Mouse (Mus musculus) MEL (cell line): ENCODE results near the gene Srsf1.

Experiments used
- BHLHE40 ChIP-seq: IDR thresholded peaks from 2 replicates; pipeline ENCODE4 v1.6.1; 2012; ENCODE audit warnings: low read depth, mild to moderate bottlenecking, inconsistent platforms, low read length, improper control_type of control experiment, borderline replicate concordance
- CTCF ChIP-seq, 3 experiments: IDR thresholded peaks in 2 of 3; conservative IDR thresholded peaks in 1 of 3; 2 replicates each; pipeline ENCODE4 v1.5.1; 2011 to 2012; ENCODE audit warnings: low read length in 3 of 3, low read depth in 2 of 3, mild to moderate bottlenecking in 2 of 3, improper control_type of control experiment in 1 of 3, inconsistent platforms in 1 of 3, mixed read lengths in 1 of 3, moderate library complexity in 1 of 3; ENCODE audit not compliant: control insufficient read depth in 1 of 3, insufficient read depth in 1 of 3, poor library complexity in 1 of 3, severe bottlenecking in 1 of 3
- MEF2A ChIP-seq: IDR thresholded peaks from 2 replicates; pipeline ENCODE4 v1.6.1; 2014; ENCODE audit warnings: low read depth, mild to moderate bottlenecking, inconsistent platforms, low read length, improper control_type of control experiment; ENCODE audit not compliant: poor library complexity, insufficient replicate concordance, severe bottlenecking; ENCODE audit errors: extremely low read depth
- POLR2AphosphoS2 ChIP-seq: IDR thresholded peaks from 2 replicates; pipeline ENCODE4 v1.6.1; 2011; ENCODE audit warnings: low read length, improper control_type of control experiment
- POLR2AphosphoS5 ChIP-seq: IDR thresholded peaks from 2 replicates; pipeline ENCODE4 v1.6.1; 2012; ENCODE audit warnings: low read depth, borderline replicate concordance, mild to moderate bottlenecking, inconsistent platforms, low read length, moderate library complexity, mixed read lengths
- TAL1 ChIP-seq: IDR thresholded peaks from 2 replicates; pipeline ENCODE4 v1.6.1; 2012; ENCODE audit warnings: mild to moderate bottlenecking, inconsistent platforms, low read length, moderate library complexity, mixed read lengths
- TCF12 ChIP-seq: IDR thresholded peaks from 2 replicates; pipeline ENCODE4 v1.6.1; 2014; ENCODE audit warnings: low read depth, mild to moderate bottlenecking, inconsistent platforms, low read length, improper control_type of control experiment, moderate library complexity
- USF1 ChIP-seq: IDR thresholded peaks from 2 replicates; pipeline ENCODE4 v1.6.1; 2014; ENCODE audit warnings: low read depth, mild to moderate bottlenecking, inconsistent platforms, low read length, improper control_type of control experiment, moderate library complexity

- TF ChIP-seq POLR2AphosphoS5 (no peak), USF1 (no peak), BHLHE40 (no peak), CTCF (IDR thresholded peaks at IDR 0.05 in 2 of 3, conservative IDR thresholded peaks at IDR 0.05 in 1 of 3; ENCODE audit: control insufficient read depth in 1 of 3, insufficient read depth in 1 of 3, low read depth in 2 of 3, low read length in 3 of 3, poor library complexity in 1 of 3, severe bottlenecking in 1 of 3) (no peak), MEF2A (no peak), TAL1 (no peak), POLR2AphosphoS2 (no peak), TCF12 (no peak)
Measured at GRCm38 (mm10) chr11:88002738-88003137, 44.4 kb upstream of the Srsf1 start.
